Mouse (Mus musculus): ENCODE measurements at regions not wholly inside any gene's neighbourhood (a gene's known extent, or its start where the extent isn't known, plus 50 kb on each side); places are given as distances from the start of the nearest gene placed in this dataset.

DNA sequence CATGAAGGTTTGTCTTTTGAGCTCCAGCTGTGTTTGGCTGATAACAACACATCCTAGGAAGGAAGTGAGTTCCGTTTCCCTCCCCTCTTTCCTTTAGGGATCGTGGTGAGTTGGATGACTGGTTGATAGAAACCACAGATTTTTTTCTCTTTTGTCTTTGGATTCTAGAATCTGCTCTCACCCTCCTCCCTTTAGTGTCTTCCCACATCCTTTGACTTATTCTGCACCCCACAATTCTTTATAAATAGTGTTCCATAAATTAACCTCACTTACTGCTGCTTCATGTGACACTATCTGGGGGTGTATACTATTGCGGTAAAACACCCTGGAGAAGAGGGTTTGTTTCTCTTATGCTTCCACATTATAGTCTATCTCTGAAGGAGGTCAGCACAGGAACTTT is 285.7 kb downstream of the CK137956 start:
- TF ChIP-seq POLR2A (IDR thresholded peaks at IDR 0.05; ENCODE audit: borderline replicate concordance, extremely low read depth, insufficient read depth, insufficient read length, poor library complexity, severe bottlenecking) (no peak), CTCF (IDR thresholded peaks at IDR 0.05; ENCODE audit: borderline replicate concordance, extremely low read depth, insufficient read depth, insufficient read length) (no peak)
- no peak for DNase-seq (ENCODE audit: low read depth)

DNA sequence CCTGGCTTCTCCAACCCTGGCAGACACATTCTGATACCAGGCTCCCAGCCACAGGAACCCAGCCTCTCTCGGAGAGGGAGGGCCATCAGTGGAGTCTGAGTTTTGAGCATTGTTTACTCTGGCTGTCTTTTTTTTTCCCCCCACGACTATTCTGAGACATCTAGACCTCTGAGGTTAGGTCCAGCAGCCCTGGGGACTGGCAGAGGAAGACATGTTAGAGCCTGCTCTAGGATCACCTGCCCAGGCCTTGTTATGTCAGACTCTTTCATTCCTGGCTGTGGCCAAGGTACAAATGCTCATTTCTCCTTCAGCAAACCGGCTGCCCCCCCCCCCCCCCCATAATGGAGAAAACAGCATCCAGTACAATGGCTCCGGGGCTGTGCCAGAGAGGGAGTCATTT is 291.4 kb downstream of the CK137956 start:
- TF ChIP-seq POLR2A (IDR thresholded peaks at IDR 0.05; ENCODE audit: borderline replicate concordance, extremely low read depth, insufficient read depth, insufficient read length, poor library complexity, severe bottlenecking) (no peak), CTCF (IDR thresholded peaks at IDR 0.05; ENCODE audit: borderline replicate concordance, extremely low read depth, insufficient read depth, insufficient read length) (no peak)
- no peak for DNase-seq (ENCODE audit: low read depth)

DNA sequence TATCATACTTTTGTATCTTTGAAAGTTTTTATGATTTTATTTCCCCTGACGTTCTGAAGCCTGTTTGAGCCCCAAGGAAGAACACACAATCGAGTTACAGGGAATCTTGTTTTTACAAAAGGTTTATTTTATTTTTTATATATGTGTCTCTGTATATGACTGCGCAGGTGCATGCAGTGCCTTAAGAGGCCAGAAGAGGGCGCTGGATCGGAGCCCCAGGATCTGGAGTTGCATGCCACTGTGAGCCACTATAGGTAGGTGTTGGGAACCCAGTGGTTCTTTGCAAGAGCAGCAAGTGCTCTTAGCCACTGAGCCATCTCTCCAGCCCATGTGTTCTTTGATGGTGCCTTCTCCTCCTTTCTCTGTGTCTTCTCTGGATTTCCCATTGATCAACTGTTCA is 292.3 kb downstream of the CK137956 start:
- peak; percentile 35; the same call in 1 of the 2 replicates for TF ChIP-seq CTCF (IDR thresholded peaks at IDR 0.05; ENCODE audit: borderline replicate concordance, extremely low read depth, insufficient read depth, insufficient read length)
- no peak for TF ChIP-seq POLR2A (IDR thresholded peaks at IDR 0.05; ENCODE audit: borderline replicate concordance, extremely low read depth, insufficient read depth, insufficient read length, poor library complexity, severe bottlenecking)
- no peak for DNase-seq (ENCODE audit: low read depth)

DNA sequence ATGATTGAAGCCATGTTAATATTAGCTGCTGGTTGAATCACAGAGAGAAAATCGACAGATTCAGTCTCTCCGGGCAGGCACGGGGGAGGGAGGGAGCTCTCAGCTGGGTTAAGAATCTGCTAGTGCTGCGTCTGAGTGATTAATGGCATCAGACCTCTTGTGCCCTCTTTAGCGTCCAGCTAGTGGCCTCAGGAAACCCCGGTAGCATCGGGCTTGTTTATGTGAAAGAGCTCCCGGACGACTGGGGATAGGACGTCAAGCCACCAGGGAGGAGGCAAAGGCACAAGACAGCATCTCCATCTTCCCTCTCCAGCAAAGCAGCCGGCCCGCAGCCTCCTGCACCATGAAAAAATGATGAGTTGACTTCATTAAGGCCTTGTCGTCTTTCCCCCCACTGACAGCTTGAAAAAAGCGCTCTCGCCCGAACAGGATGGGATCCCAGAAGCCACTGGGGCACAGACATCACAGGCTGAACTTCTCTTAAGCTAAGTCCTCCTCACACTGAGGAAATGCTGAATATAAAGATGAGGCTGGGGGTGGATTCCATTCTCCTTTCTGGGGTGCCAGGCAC is 294.9 kb downstream of the CK137956 start:
- peak; percentile 50 for DNase-seq (ENCODE audit: low read depth)
- TF ChIP-seq POLR2A (IDR thresholded peaks at IDR 0.05; ENCODE audit: borderline replicate concordance, extremely low read depth, insufficient read depth, insufficient read length, poor library complexity, severe bottlenecking), result no peak
- TF ChIP-seq CTCF (IDR thresholded peaks at IDR 0.05; ENCODE audit: borderline replicate concordance, extremely low read depth, insufficient read depth, insufficient read length), result no peak

DNA sequence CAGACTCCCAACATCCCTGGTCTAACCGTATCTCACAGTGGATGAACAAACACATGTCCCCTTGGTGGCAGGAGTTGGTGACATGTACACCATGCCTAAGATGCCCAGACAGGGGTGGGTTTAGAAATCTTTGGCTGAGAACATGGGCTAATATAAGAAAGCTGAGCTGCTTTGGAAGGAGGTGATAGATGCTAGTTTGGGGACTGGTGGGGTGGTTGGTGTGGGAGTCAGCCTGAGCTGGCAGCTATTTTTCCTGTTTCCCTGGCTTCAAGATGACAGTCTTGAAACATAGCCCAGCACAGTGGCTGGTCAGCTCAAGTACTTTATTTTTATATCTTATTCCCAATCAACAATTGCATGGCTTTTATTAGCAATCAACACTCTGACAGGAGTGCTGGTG is 302.0 kb upstream of the Gjb5 start:
- DNase-seq (ENCODE audit: low read depth), result no peak
- TF ChIP-seq POLR2A (IDR thresholded peaks at IDR 0.05; ENCODE audit: borderline replicate concordance, extremely low read depth, insufficient read depth, insufficient read length, poor library complexity, severe bottlenecking) (no peak), CTCF (IDR thresholded peaks at IDR 0.05; ENCODE audit: borderline replicate concordance, extremely low read depth, insufficient read depth, insufficient read length) (no peak)

DNA sequence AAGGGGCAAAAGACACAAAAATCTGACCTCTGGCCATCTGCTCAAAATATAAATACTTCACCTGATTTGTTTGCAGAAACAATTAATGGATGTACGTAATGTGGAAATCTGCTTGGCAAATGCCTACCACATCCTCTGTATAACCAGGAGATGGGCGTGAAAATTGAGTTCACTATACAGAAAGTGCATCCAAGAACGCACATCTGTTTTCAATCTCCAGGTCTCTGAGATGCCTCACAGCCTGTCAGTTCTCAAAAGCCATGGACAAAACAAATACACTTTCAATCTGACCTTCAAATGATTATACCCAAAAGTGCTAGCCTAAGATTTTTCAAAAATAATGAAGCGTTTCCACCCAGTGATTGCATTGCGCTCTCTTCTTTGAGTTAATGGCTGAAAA is 293.6 kb upstream of the Gjb5 start:
- TF ChIP-seq CTCF (IDR thresholded peaks at IDR 0.05; ENCODE audit: borderline replicate concordance, extremely low read depth, insufficient read depth, insufficient read length), result no peak
- no peak for TF ChIP-seq POLR2A (IDR thresholded peaks at IDR 0.05; ENCODE audit: borderline replicate concordance, extremely low read depth, insufficient read depth, insufficient read length, poor library complexity, severe bottlenecking)

DNA sequence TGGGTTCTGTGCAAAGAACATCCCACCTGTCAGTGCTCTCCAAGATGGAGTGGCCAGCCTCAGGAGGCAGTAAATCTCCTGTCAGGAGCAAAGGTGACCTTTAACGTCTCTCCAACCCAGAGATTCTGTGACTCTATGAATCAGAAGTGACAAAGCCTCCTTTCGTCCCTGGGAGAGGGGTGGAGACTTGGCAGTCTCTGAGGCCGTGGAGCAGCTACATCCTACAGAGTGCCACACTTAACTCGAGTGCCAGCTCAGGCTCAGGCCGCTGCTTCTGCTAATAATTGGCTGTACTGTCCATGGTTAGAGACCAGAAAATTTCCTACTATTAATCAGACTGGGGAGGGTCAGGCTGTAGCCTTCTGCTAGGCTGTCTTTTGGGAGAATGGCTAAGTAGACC is 290.0 kb upstream of the Gjb5 start:
- peak; percentile 54 for DNase-seq (ENCODE audit: low read depth)
- TF ChIP-seq POLR2A (IDR thresholded peaks at IDR 0.05; ENCODE audit: borderline replicate concordance, extremely low read depth, insufficient read depth, insufficient read length, poor library complexity, severe bottlenecking) (no peak), CTCF (IDR thresholded peaks at IDR 0.05; ENCODE audit: borderline replicate concordance, extremely low read depth, insufficient read depth, insufficient read length) (no peak)

More for the DNA sequence above, 293.6 kb upstream of the Gjb5 start:
- no peak for DNase-seq (ENCODE audit: low read depth)

DNA sequence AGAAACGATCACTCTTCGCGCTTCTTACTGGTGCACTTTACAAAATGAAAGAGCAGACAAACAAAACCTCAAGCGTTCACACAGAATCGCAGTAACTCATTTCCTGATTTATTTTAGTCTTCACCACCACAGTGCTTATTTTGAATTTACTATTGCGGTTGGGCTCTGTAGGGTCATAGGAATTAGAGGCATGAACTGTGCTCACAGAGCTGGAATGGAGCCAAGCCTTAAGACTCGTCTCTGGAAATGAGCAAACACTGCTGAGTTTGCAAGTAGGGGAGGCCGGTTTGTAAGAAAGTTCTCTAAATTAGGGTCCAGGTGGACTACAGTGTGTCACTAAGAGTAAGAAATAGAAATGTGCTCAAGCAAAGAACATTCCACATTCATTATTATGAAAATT is 289.2 kb upstream of the Gjb5 start:
- peak; percentile 32 for DNase-seq (ENCODE audit: low read depth)
- TF ChIP-seq POLR2A (IDR thresholded peaks at IDR 0.05; ENCODE audit: borderline replicate concordance, extremely low read depth, insufficient read depth, insufficient read length, poor library complexity, severe bottlenecking), result no peak
- TF ChIP-seq CTCF (IDR thresholded peaks at IDR 0.05; ENCODE audit: borderline replicate concordance, extremely low read depth, insufficient read depth, insufficient read length), result no peak

DNA sequence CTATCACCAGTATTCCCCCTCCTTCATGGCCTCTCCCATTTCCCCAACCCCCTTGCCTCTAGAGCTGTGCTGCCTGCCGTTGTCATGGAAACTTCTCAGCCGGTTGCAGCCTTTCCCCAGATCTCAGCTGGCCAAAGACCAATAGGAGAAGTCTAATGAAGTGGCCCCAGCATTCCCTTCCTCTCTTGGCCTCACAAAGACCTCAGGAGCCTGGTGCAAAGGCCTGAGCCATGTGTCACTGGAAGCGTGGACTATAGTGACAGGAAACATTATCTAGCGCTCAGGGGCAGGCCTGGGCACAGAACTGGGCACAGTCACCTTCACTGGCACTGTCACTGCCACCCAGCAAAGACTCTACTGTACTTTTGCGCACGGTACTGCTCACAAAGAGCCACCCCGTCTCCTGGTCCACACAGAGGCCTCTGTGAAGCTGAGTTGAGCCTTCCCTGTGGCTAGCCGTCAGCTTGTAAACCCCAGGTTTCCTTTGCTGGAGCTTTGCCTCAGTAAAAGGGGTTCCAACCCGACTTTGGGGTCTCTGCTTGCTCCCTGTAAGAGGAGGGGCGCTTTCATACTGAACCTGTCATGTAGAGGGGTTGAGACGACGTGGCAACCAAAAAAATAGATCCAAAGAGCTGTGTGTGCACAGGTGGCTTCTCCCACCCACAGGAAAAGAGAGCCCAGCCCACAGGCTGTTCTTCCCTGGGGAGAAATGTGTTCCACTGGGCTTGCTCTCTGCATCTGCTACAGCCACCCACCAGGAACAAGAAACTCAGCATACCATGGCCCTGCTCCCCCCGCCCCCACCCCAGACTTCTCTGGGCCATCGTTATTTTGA is 282.5 kb upstream of the Gjb5 start:
- TF ChIP-seq CTCF (IDR thresholded peaks at IDR 0.05; ENCODE audit: borderline replicate concordance, extremely low read depth, insufficient read depth, insufficient read length) (no peak), POLR2A (IDR thresholded peaks at IDR 0.05; ENCODE audit: borderline replicate concordance, extremely low read depth, insufficient read depth, insufficient read length, poor library complexity, severe bottlenecking) (no peak)
- DNase-seq (ENCODE audit: low read depth), result peak; percentile 96

DNA sequence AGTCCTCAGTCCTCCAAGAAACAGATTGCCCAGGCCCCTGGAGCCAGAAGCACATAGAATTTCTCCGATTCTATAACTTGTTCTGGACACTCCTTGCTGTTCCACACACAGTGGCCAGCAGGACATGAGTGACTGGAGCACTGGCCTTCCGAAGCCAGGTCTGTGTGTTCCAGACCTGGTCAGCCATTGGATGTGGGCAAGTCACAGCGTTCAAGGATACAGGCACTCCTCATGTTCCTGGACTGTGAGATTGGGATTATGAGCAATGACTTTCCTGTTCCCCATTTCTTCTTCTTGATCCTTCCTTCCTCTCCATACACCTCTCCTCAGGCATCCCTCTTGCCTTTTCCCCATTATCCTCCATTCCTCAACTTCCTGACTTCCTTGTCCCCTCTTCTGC is 281.8 kb upstream of the Gjb5 start:
- DNase-seq (ENCODE audit: low read depth), result no peak
- TF ChIP-seq POLR2A (IDR thresholded peaks at IDR 0.05; ENCODE audit: borderline replicate concordance, extremely low read depth, insufficient read depth, insufficient read length, poor library complexity, severe bottlenecking) (no peak), CTCF (IDR thresholded peaks at IDR 0.05; ENCODE audit: borderline replicate concordance, extremely low read depth, insufficient read depth, insufficient read length) (no peak)

DNA sequence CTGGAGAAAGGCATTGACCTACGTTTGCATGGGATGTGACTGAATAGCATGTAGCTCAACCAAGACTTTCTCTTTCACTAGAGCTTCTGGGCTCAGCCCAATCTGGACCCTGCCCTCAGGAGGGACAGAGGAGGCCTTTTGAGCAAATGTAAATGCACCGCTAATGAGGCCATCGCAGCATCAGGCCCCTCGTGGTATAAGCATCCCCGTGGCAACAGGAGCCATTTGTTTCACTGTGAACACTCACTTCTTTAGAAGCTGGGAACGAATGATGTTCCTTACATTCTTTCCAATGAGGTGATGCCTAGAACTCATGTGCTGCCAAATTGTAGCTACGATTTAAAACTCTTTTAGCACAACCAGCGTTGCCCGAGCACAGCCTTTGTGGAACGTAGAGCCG is 279.0 kb upstream of the Gjb5 start:
- TF ChIP-seq POLR2A (IDR thresholded peaks at IDR 0.05; ENCODE audit: borderline replicate concordance, extremely low read depth, insufficient read depth, insufficient read length, poor library complexity, severe bottlenecking), result no peak
- no peak for TF ChIP-seq CTCF (IDR thresholded peaks at IDR 0.05; ENCODE audit: borderline replicate concordance, extremely low read depth, insufficient read depth, insufficient read length)
- peak; percentile 74 for DNase-seq (ENCODE audit: low read depth)

DNA sequence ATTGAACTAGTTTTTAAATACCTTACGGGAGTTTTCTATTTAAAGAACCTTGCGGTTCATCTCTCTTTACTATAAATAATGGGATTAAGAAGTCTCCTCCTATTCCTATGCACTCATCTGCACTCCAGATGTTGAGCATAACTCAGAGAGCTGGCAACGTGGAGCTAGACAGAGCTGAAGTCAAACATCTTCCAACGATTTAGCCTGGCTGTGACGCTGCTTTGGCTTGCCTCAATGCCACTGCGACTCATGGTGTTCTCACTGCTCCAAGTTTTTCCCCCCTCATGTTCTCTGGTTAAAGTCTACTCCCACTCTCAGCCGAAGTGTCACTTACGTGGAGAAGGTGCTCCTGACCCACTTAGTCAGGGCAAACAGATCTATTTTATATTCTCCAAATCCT is 277.3 kb upstream of the Gjb5 start:
- no peak for DNase-seq (ENCODE audit: low read depth)
- no peak for TF ChIP-seq POLR2A (IDR thresholded peaks at IDR 0.05; ENCODE audit: borderline replicate concordance, extremely low read depth, insufficient read depth, insufficient read length, poor library complexity, severe bottlenecking)
